Mouse (Mus musculus) adrenal gland, postnatal 36 days (tissue): ENCODE results near the gene Clec2d. TPM values are rescaled to one million over a fixed set of nuclear protein-coding genes. Genes with fewer than 3 reads are reported as not detected.
"Not testable (repeated sequence)": the region's sequence is repeated elsewhere in the genome, so short reads cannot be mapped to it uniquely, and the experiment has no call there.

ENCODE experiments used
- DNase-seq, 2 experiments: peaks; one replicate each; pipeline ENCODE4 v3.0.0; 2021; ENCODE audit warnings: mixed read lengths in 1 of 2
- total RNA-seq, 2 experiments: library from RNA; stranded (reverse); gene quantifications; 2 replicates each; pipeline ENCODE4 v1.2.3; 2021

Clec2d gene
- total RNA-seq, 2 experiments from 2014 or later = 39.7 to 59.7 TPM

GRCm38 (mm10) chr6:129187816-129188215 is 7.4 kb downstream of the Clec2d start:
- DNase-seq = not testable (repeated sequence)

DNA sequence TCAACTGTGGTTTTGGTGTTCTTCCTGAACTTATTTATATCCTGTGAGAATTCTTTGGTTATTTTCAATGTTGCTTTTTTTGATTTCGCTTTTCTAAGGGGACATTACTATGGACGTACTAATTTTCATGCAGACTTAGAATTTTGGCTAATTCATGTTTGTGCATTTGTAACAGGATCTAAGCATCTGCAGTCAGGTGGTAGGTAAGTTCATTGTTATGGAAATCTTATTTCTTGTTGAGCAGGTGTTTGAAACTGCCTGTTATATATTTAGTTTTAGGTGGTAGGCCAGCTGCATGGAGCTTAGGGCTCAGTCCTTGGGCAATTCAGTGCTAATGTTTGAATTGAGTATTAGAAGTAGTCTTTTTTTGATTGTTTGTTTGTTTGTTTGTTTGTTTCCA is 13.0 kb downstream of the Clec2d start:
- DNase-seq = no peak

DNA sequence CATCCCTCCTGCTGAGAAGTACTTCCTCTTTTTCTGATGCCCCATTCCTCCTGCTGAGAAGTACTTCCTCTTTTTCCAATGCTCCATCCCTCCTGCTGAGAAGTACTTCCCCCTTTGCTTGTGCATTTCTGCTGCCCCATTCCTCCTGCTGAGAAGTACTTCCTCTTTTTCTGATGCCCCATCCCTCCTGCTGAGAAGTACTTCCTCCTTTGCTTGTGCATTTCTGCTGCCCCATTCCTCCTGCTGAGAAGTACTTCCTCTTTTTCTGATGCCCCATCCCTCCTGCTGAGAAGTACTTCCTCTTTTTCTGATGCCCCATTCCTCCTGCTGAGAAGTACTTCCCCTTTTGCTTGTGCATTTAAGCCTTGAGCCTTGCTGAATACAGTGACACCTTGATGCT is 19.7 kb downstream of the Clec2d start:
- not testable (repeated sequence) for DNase-seq

DNA sequence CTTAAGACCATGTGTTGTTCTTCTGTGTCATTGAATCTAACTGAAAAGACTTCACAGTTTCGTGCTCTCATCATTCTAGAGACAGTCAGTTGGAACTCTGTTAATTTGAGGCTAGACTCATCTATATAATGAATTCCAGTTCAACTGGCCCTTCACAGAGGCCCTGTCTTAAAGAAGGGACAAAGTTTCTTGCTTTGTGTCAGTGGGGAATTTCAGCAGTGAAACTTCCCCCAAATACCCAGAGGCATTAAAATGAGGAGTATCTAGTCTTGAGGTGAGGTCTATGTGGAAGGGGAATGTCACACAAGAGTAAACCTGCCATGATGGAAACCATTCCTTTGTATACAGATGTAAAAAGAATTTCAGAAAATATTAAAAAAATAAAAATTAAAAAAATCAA is 21.9 kb downstream of the Clec2d start:
- DNase-seq = no peak

DNA sequence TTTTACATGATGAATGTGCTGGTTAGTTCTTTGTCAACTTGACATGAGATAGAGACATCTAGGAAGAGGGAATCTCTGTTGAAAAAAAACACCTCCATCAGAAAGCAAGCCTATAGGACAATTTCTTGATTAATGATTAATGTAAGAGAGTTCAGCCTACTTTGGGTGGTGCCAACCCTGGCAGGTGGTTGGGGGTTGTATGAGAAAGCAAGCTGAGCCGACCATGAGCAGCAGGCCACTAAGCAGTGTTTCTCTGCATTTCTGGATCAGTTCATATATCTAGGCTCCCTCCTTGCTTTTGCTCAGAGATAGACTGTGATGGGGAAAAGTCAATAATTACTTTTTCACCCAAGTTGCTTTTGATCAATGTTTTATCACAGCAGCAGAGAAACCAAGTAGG is 23.9 kb downstream of the Clec2d start:
- no peak for DNase-seq

DNA sequence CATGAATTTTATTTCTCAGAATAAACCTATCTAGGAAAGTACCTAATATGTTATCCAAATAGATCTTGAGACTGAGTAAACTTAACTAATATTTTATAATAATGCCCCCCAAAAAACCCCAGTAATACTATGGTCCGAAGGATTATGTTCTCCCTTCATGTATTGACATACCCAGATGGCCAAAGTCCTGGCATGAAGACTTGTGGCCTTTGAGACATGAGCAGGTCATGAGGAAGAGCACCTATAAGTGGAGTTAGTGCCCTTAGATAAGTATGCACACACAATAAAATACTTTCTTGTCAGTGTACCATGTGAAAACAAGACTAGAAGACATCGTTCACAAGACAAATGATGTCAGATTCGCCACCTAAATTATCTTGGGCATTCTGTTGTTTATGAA is 24.4 kb downstream of the Clec2d start:
- no peak for DNase-seq

DNA sequence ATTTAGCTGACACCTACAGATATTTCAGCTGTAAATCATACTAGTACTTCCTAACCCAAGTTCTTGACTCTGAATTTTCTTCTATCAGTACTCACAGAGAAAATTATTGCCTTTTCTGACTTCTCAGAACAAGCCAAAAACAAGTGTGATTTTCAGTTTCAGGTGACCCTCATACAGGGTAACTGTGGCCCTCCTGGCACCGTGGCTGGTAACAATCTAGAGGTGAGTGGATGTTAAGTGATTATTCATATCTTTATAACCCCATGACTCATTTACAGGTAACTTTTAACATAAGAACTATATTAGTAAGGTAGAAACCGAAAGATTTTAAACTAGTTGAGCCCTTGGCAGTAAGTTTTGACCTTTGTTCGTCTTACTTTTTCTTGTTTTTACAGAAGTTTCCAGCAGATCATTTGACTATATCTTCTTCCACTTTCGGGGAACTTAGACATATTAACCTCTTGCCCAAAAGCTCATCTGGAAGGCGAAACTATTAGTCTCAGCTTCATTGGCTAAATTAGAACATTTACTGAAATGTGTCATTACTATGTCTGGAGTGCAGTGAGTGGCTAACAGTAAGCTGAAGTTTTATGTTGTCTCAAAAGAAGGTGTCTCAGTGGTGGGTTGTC is 28.6 kb downstream of the Clec2d start:
- DNase-seq = no peak

DNA sequence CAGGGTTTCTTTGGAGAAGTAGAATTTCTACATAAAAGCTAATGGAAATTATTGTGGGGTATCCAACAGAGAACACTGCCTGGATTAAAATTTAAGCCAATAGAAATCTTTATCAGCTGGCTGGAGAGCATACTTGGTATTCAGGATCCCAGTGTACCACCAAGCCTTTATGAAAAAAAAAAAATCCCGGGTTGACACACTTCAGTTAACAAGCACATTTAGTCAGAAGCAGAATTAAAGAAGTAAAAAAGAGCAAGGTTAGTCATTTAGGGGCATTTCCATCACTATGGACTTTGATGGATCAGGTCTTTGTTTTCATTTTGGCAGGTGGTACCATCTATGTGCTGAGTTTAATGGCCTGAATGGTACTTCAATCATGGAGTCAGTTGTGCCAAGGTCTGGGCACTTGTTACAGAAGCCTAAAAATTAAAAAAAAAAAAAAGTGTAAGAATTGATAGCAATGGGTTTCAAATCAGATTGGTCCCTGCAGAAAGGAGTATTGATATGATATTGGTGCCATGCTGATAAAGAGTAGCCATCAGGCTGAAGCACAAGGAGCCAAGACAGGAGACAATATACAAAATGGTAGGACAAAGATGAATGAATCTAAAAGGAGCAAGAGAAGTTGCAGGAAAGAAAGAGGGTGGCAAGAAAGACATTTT is 29.5 kb downstream of the Clec2d start:
- no peak for DNase-seq

DNA sequence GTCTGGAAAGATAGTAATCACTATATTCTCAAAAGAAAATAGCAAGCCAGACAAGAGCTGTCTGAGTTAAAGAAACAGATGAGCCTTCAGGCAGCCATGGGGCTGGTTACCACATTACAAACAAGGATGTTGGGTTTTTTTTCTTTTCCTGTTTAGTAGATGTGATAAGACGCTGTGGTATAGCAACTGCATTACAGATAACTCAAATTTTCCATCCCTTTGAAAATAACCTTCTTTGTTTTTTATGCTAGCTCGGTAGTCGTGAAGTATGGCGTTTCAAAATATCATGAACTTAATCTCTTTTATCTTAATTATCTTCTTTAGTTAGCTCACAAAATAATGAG is 30.0 kb downstream of the Clec2d start:
- no peak for DNase-seq

DNA sequence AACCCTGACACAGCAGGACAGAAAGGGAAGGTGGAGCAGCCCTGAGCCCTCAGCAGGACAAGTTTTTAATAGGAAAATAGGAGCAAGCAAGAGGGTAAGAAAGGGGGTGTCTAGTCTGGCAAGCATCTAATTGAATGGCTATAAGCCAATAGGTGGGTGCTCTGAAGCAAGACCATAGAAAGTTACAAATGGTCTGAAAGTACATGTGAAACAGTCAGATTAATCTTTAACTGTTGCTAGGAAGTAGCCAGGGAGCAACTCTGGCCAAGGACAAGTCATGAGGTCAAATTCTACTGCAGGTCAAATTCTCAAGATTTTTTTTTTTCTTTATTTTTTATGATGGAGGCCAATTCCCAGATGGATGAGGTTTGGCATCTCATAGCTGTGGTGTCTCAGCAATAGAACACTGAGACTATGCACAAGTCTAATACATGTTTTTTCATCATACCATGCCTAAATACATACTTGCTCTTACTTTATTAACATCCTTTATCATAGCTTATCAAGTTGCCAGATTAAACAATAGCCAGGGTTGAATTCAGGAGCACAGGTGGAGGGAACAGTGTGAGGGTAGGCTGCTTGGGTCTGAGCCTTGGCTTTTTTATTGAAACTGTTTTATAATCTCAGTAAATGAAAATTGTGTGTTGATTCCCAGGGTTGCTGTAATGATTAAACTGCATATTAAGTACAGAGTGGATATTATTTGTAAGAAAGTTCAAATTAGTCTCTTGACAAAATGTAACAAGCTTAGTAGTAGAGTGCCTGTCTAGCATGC is 32.2 kb downstream of the Clec2d start:
- DNase-seq = no peak

GRCm38 (mm10) chr6:129213497-129213896 is 33.1 kb downstream of the Clec2d start:
- no peak for DNase-seq

DNA sequence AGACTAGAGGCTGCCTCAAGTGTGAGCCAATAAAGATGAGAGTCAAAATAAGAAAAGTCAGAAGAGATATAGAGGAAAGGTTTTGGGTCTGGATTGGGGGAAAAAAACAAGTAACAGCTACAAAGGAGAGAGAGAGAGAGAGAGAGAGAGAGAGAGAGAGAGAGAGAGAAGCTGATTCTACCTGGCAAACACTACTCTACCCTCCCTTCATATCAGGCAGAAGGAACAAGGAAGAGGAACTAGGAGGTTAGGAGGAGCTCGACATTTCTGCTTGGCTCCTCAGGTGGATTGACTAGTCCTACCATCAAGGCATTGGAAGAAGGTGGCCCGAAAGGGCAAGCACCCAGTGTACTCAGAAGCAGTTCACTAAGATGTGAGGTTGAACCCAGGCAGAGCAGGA is 33.8 kb downstream of the Clec2d start:
- no peak for DNase-seq

DNA sequence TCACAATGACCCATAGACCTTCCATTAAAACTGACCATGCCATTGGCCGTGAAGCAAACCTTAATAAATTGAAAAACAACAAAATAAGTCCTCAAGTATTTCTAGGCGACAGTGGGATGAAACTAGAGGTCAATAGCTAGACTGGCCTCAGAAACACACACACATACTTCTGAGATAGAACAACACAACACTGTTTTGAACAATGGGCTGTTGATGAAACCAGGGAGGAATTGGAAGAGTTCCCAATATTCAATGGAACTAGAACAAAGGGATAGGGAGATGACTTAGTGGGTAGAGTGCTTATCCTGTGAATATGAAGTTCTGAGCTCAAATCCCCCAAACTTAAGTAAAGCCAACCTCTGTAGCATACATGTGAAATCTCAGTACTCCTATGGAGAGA is 34.6 kb downstream of the Clec2d start:
- DNase-seq = no peak

GRCm38 (mm10) chr6:129215886-129216637 is 35.6 kb downstream of the Clec2d start:
- DNase-seq = peak in 1 of 2 experiments; percentile 23

DNA sequence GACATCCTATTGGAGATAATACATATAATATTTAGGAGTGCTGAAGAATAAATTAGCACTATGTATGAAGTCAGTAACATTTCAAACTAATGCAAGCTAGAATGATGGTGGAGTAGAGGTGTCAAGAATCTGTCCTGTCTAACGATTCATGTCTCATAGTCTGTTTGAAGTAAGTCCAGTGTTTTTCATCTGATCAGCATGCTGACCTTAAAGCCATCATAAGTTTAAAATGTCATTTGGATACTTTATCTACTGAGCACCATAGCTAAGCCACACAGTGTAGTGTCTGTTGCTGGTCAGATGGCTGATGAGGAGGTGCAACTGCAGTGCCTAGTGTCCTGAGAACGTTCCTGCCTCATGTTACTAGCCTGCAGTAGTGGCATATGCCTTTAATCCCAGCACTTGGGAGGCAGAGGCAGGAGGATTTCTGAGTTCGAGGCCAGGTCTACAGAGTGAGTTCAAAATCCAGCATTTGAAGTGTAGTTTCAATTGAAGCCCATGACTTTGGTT is 36.4 kb downstream of the Clec2d start:
- no peak for DNase-seq

GRCm38 (mm10) chr6:129218191-129218696 is 37.8 kb downstream of the Clec2d start:
- no peak for DNase-seq

DNA sequence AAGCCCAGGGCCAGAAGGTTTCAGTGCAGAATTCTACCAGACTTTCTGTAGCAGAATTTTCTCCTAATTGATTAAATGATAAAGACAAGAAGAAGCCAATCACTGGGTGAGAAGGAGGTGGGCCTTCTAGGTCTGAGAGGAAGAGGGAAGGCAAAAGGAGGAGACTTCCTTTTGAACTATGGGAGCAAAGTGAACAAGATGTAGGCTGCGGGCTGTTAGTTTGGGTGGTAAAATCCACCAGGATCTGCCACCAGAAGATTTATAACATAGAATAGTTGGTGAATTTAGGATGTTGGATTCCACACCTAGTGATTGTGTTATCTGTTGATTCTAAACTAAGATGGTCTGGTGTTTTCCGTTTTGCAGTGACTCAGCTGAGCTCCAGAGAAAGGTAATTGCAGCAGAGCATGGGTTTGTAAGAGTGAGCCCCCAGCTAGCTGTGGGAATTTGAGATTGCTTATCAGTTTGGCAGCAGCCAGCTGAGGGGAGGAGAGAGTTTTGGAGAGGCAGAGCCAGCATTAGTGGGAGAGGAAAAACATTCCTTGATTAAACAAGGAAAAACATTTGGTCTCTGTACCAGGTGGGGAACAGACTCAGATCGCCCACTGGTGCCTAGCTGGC is 39.6 kb downstream of the Clec2d start:
- DNase-seq = no peak

DNA sequence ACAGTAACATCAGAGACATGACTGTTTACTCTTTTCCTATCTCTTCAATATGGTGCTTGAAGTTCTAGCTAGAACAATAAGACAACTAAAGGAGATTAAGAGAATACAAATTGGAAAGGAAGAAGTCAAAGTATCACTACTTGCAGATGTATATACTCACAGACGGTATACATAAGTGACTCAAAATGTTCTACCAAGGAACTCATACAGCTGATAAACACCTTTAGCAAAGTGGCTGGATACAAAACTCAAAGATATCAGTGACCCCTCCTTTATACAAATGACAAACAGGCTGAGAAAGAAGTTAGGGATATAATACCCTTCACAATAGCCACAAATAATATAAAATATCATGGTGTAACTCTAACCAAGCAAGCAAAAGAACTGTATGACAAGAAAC is 40.6 kb downstream of the Clec2d start:
- DNase-seq = no peak

- DNase-seq = no peak
These were observed 41.9 kb downstream of the Clec2d start for GRCm38 (mm10) chr6:129222188-129222800.

- no peak for DNase-seq
These were observed 43.2 kb downstream of the Clec2d start for GRCm38 (mm10) chr6:129223611-129224010.

GRCm38 (mm10) chr6:129224090-129224489 is 43.7 kb downstream of the Clec2d start:
- no peak for DNase-seq
